9 mouse cellular contexts compared by ENCODE assay signal in the genomic region with DNA sequence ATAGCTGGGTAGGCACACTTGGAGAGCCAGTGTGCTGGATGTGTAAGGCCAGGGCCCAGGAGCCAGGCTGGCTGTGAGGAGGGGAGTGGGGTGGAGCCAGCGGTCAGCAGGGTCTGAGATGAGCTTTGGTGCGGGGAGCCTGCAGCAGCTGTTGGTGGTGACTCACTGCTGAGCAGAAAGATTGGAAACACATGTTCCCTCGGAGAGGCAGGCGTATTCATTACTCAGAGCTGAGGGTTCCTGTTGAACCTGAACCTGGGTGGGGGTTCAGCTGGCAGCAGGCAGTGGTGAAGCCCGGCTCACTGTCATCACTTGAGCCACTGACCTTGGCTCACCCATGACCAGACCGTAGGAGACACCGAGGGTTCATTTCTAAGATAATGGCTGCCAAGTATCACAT. TPM values are rescaled to one million over a fixed set of nuclear protein-coding genes. Genes with fewer than 3 reads are reported as not detected.
DNase-seq lines count a peak whose midpoint lies in the region; ATAC-seq and TF ChIP-seq lines count a peak whose summit lies in the region.
"Had no signal": no experiment of that assay in that cellular context is flagged by ENCODE, and none has a peak within 500 bp of the region (broad histone marks: within the 10 kb centered on the region; RNA-seq: fewer than 3 reads in every experiment).

No protein-coding gene starts in this region.

- H3K27ac ChIP-seq in forebrain, embryonic 12.5 days: 0 out of 2 replicates have a peak overlapping the region, but pooled peaks have one; percentile 46
- no peak overlapping the region for H3K27ac ChIP-seq in forebrain, embryonic 16.5 days (ENCODE audit: low read length)
- peak overlapping the region; percentile 80 for H3K27ac ChIP-seq in embryonic fibroblast, embryonic 13.5 days (ENCODE audit: insufficient read depth, low read length)
- peak overlapping the region; percentile 56 for H3K27ac ChIP-seq in intestine, embryonic 15.5 days
- H3K27ac ChIP-seq in stomach, postnatal 0 days (replicated peaks): peak overlapping the region; percentile 63

- H3K4me2 ChIP-seq in forebrain, embryonic 12.5 days: no peak overlapping the region
- H3K4me2 ChIP-seq in forebrain, embryonic 16.5 days (ENCODE audit: low read length): no peak overlapping the region
- H3K4me2 ChIP-seq in intestine, embryonic 15.5 days (replicated peaks): no peak overlapping the region
- no peak overlapping the region for H3K4me2 ChIP-seq in stomach, postnatal 0 days (replicated peaks; ENCODE audit: low read depth)

- peak; percentile 37; the same call in 1 of the 2 replicates for TF ChIP-seq POLR2A in embryonic fibroblast, embryonic 13.5 days (IDR thresholded peaks at IDR 0.05; ENCODE audit: low read depth, low read length)

- H3K4me3 ChIP-seq in forebrain, embryonic 12.5 days (replicated peaks): no peak overlapping the region
- no peak overlapping the region for H3K4me3 ChIP-seq in forebrain, embryonic 16.5 days (replicated peaks; ENCODE audit: low read length)
- no peak overlapping the region for H3K4me3 ChIP-seq in embryonic fibroblast, embryonic 13.5 days (ENCODE audit: insufficient read depth, low read length)
- H3K4me3 ChIP-seq in intestine, embryonic 15.5 days (replicated peaks): no peak overlapping the region
- no peak overlapping the region for H3K4me3 ChIP-seq in stomach, postnatal 0 days (ENCODE audit: low read depth, low read length)

- no peak for TF ChIP-seq EP300 in stomach, postnatal 0 days (optimal IDR thresholded peaks at IDR 0.05)

- TF ChIP-seq CTCF in embryonic fibroblast, embryonic 13.5 days (IDR thresholded peaks at IDR 0.05; ENCODE audit: borderline replicate concordance, insufficient read depth, low read length): no peak
- TF ChIP-seq CTCF in stomach, postnatal 0 days (IDR thresholded peaks at IDR 0.05; ENCODE audit: low read depth): no peak

- peaks cover 7% of the 10 kb centered on the region; the same call in 1 of the 2 replicates for H3K27me3 ChIP-seq in forebrain, embryonic 12.5 days
- no peaks in the 10 kb centered on the region for H3K27me3 ChIP-seq in forebrain, embryonic 16.5 days (replicated peaks; ENCODE audit: control insufficient read depth, insufficient read depth, low read length)
- H3K27me3 ChIP-seq in intestine, embryonic 15.5 days (replicated peaks): no peaks in the 10 kb centered on the region
- no peaks in the 10 kb centered on the region for H3K27me3 ChIP-seq in stomach, postnatal 0 days (ENCODE audit: control insufficient read depth, insufficient read depth, low read length)

- peaks cover 14% of the 10 kb centered on the region for H3K4me1 ChIP-seq in forebrain, embryonic 12.5 days
- peaks cover 21% of the 10 kb centered on the region for H3K4me1 ChIP-seq in forebrain, embryonic 16.5 days (replicated peaks; ENCODE audit: control insufficient read depth, insufficient read depth, low read length)
- peaks cover 52% of the 10 kb centered on the region for H3K4me1 ChIP-seq in embryonic fibroblast, embryonic 13.5 days (ENCODE audit: control insufficient read depth, insufficient read depth, low read length)
- peaks cover 41% of the 10 kb centered on the region for H3K4me1 ChIP-seq in intestine, embryonic 15.5 days (replicated peaks)
- H3K4me1 ChIP-seq in stomach, postnatal 0 days (replicated peaks; ENCODE audit: control insufficient read depth, insufficient read depth): peaks cover 23% of the 10 kb centered on the region

- ATAC-seq in forebrain, embryonic 12.5 days (ENCODE audit: low FRiP score): no peak
- ATAC-seq in forebrain, embryonic 16.5 days: no peak
- peak; percentile 58 for ATAC-seq in intestine, embryonic 15.5 days
- ATAC-seq in stomach, postnatal 0 days (ENCODE audit: low FRiP score, low TSS enrichment): peak; percentile 70

- H3K36me3 ChIP-seq in forebrain, embryonic 12.5 days (replicated peaks): no peaks in the 10 kb centered on the region
- H3K36me3 ChIP-seq in forebrain, embryonic 16.5 days (ENCODE audit: control insufficient read depth, insufficient read depth): no peaks in the 10 kb centered on the region
- H3K36me3 ChIP-seq in intestine, embryonic 15.5 days: no peaks in the 10 kb centered on the region
- H3K36me3 ChIP-seq in stomach, postnatal 0 days (ENCODE audit: control insufficient read depth, insufficient read depth, low read length): no peaks in the 10 kb centered on the region

- H3K9ac ChIP-seq in forebrain, embryonic 12.5 days: no peak overlapping the region
- no peak overlapping the region for H3K9ac ChIP-seq in forebrain, embryonic 16.5 days (replicated peaks; ENCODE audit: low read depth, low read length)
- no peak overlapping the region for H3K9ac ChIP-seq in intestine, embryonic 15.5 days
- H3K9ac ChIP-seq in stomach, postnatal 0 days (ENCODE audit: low read length): no peak overlapping the region

- 78% methylated on average over 7 of the region's 7 CpGs for WGBS in forebrain, embryonic 12.5 days
- WGBS in forebrain, embryonic 16.5 days: 87% methylated on average over 7 of the region's 7 CpGs
- 50% methylated on average over 7 of the region's 7 CpGs for WGBS in intestine, embryonic 15.5 days
- 40% methylated on average over 7 of the region's 7 CpGs for WGBS in stomach, postnatal 0 days

- no peaks in the 10 kb centered on the region for H3K9me3 ChIP-seq in forebrain, embryonic 12.5 days
- no peaks in the 10 kb centered on the region for H3K9me3 ChIP-seq in forebrain, embryonic 16.5 days (ENCODE audit: control insufficient read depth, low read length)
- H3K9me3 ChIP-seq in intestine, embryonic 15.5 days: no peaks in the 10 kb centered on the region
- H3K9me3 ChIP-seq in stomach, postnatal 0 days (ENCODE audit: control insufficient read depth, low read length): no peaks in the 10 kb centered on the region

- DNase-seq in 3T3-L1 (ENCODE audit: low read depth, low spot score): peak; percentile 98
- peak; percentile 44 for DNase-seq in stomach, postnatal 0 days (ENCODE audit: low spot score)
- no peak for DNase-seq in layer of hippocampus, postnatal 14 days (ENCODE audit: low spot score in 2 of 2)
- DNase-seq in right cerebral cortex, postnatal 36 days (ENCODE audit: low spot score in 2 of 2): no peak

RNA-seq across cellular contexts. Expression of gene Timp2, which starts 9.6 kb away (rescaled TPM):
- 47.0 and 48.0 TPM in 2 replicates for polyA plus RNA-seq in forebrain, embryonic 12.5 days (2016; fragmentation: Nextera tagmentation; extraction: Ambion mirVana)
- polyA plus RNA-seq in forebrain, embryonic 16.5 days (2015; fragmentation: Nextera tagmentation; extraction: Ambion mirVana): 79.8 and 79.9 TPM in 2 replicates
- polyA plus RNA-seq in embryonic fibroblast, embryonic 13.5 days (2011; ENCODE audit: insufficient read length, low read depth, missing spikeins): 967 and 1,083 TPM in 2 replicates
- 58.8 and 60.2 TPM in 2 replicates for polyA plus RNA-seq in intestine, embryonic 15.5 days (2015; fragmentation: Nextera tagmentation; extraction: Ambion mirVana)
- 72.7 and 77.2 TPM in 2 replicates for polyA plus RNA-seq in stomach, postnatal 0 days (2015; fragmentation: Nextera tagmentation; extraction: Ambion mirVana)
- 100 to 1,000 TPM; 266 to 270 TPM for total RNA-seq in layer of hippocampus, postnatal 14 days (2021)

RNA-seq across cellular contexts. Expression of gene Cep295nl, which starts 22.9 kb away (rescaled TPM):
- polyA plus RNA-seq in forebrain, embryonic 12.5 days (2016; fragmentation: Nextera tagmentation; extraction: Ambion mirVana): 0.32 and 0.41 TPM in 2 replicates
- polyA plus RNA-seq in forebrain, embryonic 16.5 days (2015; fragmentation: Nextera tagmentation; extraction: Ambion mirVana): 0.14 and 0.35 TPM in 2 replicates
- 5.2 and 6.1 TPM in 2 replicates for polyA plus RNA-seq in embryonic fibroblast, embryonic 13.5 days (2011; ENCODE audit: insufficient read length, low read depth, missing spikeins)
- 0.23 and 0.24 TPM in 2 replicates for polyA plus RNA-seq in intestine, embryonic 15.5 days (2015; fragmentation: Nextera tagmentation; extraction: Ambion mirVana)
- 0.51 and 0.53 TPM in 2 replicates for polyA plus RNA-seq in stomach, postnatal 0 days (2015; fragmentation: Nextera tagmentation; extraction: Ambion mirVana)
- total RNA-seq in layer of hippocampus, postnatal 14 days (2021): 1 to 10 TPM; 1.0 to 1.6 TPM
- total RNA-seq: CH12.LX had no signal

RNA-seq across cellular contexts. Expression of gene Lgals3bp, which starts 36.7 kb away (rescaled TPM):
- 1.2 TPM in 2 replicates for polyA plus RNA-seq in forebrain, embryonic 12.5 days (2016; fragmentation: Nextera tagmentation; extraction: Ambion mirVana)
- 2.7 and 2.8 TPM in 2 replicates for polyA plus RNA-seq in forebrain, embryonic 16.5 days (2015; fragmentation: Nextera tagmentation; extraction: Ambion mirVana)
- polyA plus RNA-seq in embryonic fibroblast, embryonic 13.5 days (2011; ENCODE audit: insufficient read length, low read depth, missing spikeins): 116 and 144 TPM in 2 replicates
- polyA plus RNA-seq in intestine, embryonic 15.5 days (2015; fragmentation: Nextera tagmentation; extraction: Ambion mirVana): 153 and 171 TPM in 2 replicates
- 142 and 144 TPM in 2 replicates for polyA plus RNA-seq in stomach, postnatal 0 days (2015; fragmentation: Nextera tagmentation; extraction: Ambion mirVana)
- 10 to 100 TPM; 11.1 to 14.4 TPM for total RNA-seq in layer of hippocampus, postnatal 14 days (2021)

RNA-seq across cellular contexts. Expression of gene Cant1, which starts 53.7 kb away (rescaled TPM):
- 25.4 and 27.0 TPM in 2 replicates for polyA plus RNA-seq in forebrain, embryonic 12.5 days (2016; fragmentation: Nextera tagmentation; extraction: Ambion mirVana)
- 26.0 and 27.3 TPM in 2 replicates for polyA plus RNA-seq in forebrain, embryonic 16.5 days (2015; fragmentation: Nextera tagmentation; extraction: Ambion mirVana)
- 28.2 and 29.9 TPM in 2 replicates for polyA plus RNA-seq in embryonic fibroblast, embryonic 13.5 days (2011; ENCODE audit: insufficient read length, low read depth, missing spikeins)
- 39.7 and 44.3 TPM in 2 replicates for polyA plus RNA-seq in intestine, embryonic 15.5 days (2015; fragmentation: Nextera tagmentation; extraction: Ambion mirVana)
- polyA plus RNA-seq in stomach, postnatal 0 days (2015; fragmentation: Nextera tagmentation; extraction: Ambion mirVana): 32.3 and 33.9 TPM in 2 replicates
- 10 to 100 TPM; 37.0 to 40.6 TPM for total RNA-seq in layer of hippocampus, postnatal 14 days (2021)

Comparison
In these comparisons a context has a peak if more than half of its experiments do, and no peak if none do; other contexts are left out.
1. ATAC-seq: peak in intestine, embryonic 15.5 days (single experiment) and stomach, postnatal 0 days (single experiment); none in forebrain, embryonic 12.5 days (single experiment) and forebrain, embryonic 16.5 days (single experiment).
2. DNase-seq: peak in 3T3-L1 (single experiment) and stomach, postnatal 0 days (single experiment); none in layer of hippocampus, postnatal 14 days (0 of 2) and right cerebral cortex, postnatal 36 days (0 of 2).
3. RNA of gene Timp2, which starts 9.6 kb away (polyA plus RNA-seq): 967 to 1,083 TPM in embryonic fibroblast, embryonic 13.5 days; 79.8 to 79.9 TPM in forebrain, embryonic 16.5 days, 72.7 to 77.2 TPM in stomach, postnatal 0 days, 58.8 to 60.2 TPM in intestine, embryonic 15.5 days and 47.0 to 48.0 TPM in forebrain, embryonic 12.5 days; every median in the first group is over 10 times any median in the second.
4. RNA of gene Lgals3bp, which starts 36.7 kb away (polyA plus RNA-seq): 153 to 171 TPM in intestine, embryonic 15.5 days, 142 to 144 TPM in stomach, postnatal 0 days and 116 to 144 TPM in embryonic fibroblast, embryonic 13.5 days; 2.7 to 2.8 TPM in forebrain, embryonic 16.5 days and 1.2 TPM in forebrain, embryonic 12.5 days; every median in the first group is over 10 times any median in the second.